Mouse (Mus musculus) adrenal gland, adult 18-20 months (tissue): ENCODE results near the gene Hk1. TPM values are rescaled to one million over a fixed set of nuclear protein-coding genes. Genes with fewer than 3 reads are reported as not detected.

Experiments
- DNase-seq, 2 experiments: peaks; one replicate each; pipeline ENCODE4 v3.0.0; 2021 to 2022; ENCODE audit warnings: low spot score in 2 of 2
- total RNA-seq, 2 experiments: library from RNA; stranded (reverse); gene quantifications; 1 replicate in 1 of 2; 2 replicates in 1 of 2; pipeline ENCODE4 v1.2.3; 2021

The Hk1 gene
- total RNA-seq, 2 experiments from 2014 or later: 26.2 to 30.2 TPM

- no peak for DNase-seq
These were observed 37.2 kb downstream of the Hk1 start for GRCm38 (mm10) chr10:62342512-62342911.

GRCm38 (mm10) chr10:62341956-62342355 lies 37.8 kb downstream of the Hk1 start:
- DNase-seq: no peak

DNA sequence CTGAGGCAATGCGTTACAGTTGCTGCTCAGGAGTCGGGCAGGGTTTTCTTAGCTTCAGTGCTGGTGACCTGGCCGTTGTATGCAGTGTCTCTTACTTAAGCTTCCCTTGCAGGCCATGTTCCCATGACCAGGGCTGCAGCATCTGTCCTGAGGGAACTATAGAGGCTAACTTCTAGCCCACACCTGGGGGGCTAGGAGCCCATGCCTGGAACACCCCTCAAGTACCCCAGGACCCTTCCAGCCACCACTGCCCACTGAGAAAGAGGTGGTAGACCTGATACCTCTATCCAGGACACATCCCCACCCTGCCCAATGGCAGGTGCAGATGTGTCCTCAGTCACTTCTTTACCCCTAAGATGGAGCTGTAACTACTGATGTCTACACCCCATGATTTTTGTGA lies 38.7 kb downstream of the Hk1 start:
- DNase-seq: no peak

- peak; percentile 97 to 98 for DNase-seq
These were observed 39.5 kb downstream of the Hk1 start for GRCm38 (mm10) chr10:62340095-62340731.

- DNase-seq: no peak
These were observed 40.3 kb downstream of the Hk1 start for GRCm38 (mm10) chr10:62339211-62340094.

DNA sequence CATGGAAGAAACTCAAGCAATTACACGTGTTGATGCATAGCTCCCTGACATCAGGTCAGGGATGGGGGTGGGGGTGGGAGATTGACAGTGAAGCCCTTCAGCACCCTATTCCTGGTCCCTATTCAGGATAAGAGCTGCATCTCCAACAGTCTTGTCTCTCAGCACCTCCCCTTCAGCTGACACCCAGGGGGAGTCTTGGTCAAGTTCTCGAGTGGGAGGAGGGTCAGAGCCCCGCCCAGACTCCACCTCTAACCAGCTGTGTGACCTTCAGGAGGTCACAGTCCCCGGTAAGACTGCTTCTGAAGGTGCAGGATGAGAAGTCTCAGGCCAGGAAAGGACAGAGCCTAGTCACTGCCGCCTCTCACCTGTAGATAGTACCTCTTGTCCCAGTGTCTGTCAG lies 41.1 kb downstream of the Hk1 start:
- DNase-seq: no peak

- DNase-seq: no peak
These were observed 41.5 kb downstream of the Hk1 start for GRCm38 (mm10) chr10:62338176-62338575.

DNA sequence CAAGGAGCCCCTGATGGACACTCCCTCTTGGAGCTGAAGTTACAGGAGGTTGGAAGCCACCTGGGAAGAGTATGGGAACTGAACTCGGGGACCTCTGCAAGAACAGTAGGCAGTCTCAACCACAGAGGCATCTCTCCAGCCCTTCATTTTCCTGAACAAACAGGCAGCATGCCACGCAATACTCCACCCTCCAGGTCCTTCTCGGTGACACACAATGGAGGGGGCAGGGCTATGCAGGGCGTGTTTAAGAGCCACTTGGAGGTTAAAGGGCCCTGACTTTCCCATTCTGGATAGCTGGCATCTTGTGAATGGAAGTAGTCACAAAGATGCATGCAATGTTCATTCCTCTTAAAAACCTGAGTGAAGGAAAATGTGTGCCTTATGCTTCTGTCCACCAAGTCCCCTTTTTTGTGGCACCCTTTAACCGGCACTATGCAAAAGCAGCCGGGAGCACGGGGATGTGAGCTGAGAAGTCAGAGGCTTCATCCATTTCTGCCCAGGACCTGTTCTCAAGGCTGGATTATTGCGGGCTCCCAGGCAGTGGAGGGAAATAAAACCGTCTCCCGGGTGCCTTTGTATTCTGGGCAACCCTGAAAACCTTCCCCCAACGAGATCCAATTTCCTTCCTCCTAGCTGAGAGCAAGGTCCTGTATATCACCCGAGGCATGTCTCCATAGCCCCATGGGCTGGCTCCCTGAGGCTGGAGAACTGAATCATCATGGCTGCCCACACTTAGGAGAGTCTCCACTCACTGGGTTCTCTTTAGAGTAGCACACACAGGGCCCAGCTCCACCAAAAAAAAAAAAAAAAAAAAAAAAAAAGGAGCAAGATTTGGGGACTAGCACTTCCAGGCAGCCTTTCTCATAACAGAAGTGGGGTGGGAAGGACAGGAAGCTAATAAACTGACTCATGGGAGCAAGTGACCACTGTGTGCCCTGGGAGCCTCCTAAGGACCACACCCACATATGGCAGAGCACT lies 42.8 kb downstream of the Hk1 start:
- DNase-seq: no peak

- DNase-seq: no peak
These were observed 44.3 kb downstream of the Hk1 start for GRCm38 (mm10) chr10:62335423-62335776.

DNA sequence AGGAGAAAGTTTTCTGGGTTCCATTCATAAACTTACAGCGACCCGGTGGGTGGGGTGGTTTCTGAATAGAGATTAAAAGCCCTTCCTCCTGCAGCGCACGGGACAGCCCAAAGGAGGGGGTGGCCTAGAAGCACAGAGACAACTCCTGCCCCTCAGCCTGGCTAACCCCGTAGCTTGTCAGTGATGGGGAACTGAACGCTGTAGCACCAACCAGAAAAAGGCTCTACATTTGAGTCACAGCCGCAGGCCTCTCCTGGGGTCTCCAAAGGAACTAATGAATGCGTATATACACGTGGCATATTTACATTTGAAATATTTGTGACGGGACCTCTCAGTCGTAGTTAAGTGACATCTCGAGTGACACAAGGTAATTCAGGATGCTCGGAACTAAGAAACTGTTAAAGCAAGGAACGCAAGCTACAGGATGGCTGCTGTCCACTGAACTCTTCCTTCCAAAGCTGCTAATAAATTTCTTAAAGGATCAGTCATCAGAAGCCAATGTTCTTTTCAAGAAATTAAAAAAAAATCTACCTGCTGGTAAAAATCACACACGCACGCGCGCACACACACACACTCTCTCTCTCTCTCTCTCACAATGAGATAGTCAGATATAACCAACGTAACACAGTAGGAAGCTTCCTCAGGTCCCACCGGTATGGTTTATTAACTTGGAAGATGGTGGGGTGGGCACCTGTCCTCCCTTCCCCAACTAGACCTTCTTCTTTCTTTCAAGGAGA lies 44.9 kb downstream of the Hk1 start:
- DNase-seq: no peak

GRCm38 (mm10) chr10:62333269-62333668 lies 46.4 kb downstream of the Hk1 start:
- DNase-seq: no peak

DNA sequence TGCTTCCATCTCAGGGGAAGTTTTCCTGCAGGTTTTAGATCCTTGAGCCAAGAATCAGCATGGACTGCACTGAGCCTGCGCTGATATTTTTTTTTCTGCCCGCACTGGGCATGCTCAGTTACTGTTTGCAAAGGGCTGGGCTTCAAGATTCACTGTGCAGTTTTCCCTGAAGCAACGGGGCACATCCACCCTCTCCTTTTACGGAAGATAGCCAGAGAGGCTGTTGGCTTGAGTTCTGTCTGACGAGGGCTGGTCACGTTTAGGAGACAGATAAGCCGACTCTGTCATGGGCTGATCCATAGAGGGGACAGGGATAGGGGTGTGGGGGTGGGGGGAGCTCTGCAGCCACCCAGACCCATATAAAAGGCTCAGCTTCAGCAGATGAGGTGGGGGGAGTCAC lies 47.2 kb downstream of the Hk1 start:
- DNase-seq: no peak

DNA sequence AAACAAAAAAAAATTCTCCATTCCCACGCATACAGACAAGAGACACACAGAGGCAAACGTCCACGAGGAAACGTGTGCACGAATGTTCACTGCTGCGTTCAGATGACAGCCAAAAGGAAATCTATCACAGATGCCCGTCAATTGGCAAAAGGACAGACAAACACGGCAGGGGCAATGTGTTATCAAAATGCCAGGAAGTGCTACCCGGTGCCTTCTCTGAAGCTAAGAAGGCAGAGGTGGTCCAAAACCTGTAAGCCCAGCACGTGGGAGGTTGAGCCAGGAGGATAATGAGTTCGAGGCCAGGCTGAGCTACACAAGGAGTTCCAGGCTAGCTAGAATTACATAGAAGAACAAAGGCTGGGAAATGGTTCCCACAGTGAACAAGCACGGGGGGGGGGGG lies 47.9 kb downstream of the Hk1 start:
- DNase-seq: no peak

- no peak for DNase-seq
These were observed 48.4 kb downstream of the Hk1 start for GRCm38 (mm10) chr10:62331296-62331695.

GRCm38 (mm10) chr10:62329846-62330245 lies 49.9 kb downstream of the Hk1 start:
- DNase-seq: peak in 1 of 2 experiments; percentile 29

- DNase-seq: no peak
These were observed 50.8 kb downstream of the Hk1 start for GRCm38 (mm10) chr10:62328886-62329412.

GRCm38 (mm10) chr10:62327572-62328317 lies 52.0 kb downstream of the Hk1 start:
- no peak for DNase-seq

DNA sequence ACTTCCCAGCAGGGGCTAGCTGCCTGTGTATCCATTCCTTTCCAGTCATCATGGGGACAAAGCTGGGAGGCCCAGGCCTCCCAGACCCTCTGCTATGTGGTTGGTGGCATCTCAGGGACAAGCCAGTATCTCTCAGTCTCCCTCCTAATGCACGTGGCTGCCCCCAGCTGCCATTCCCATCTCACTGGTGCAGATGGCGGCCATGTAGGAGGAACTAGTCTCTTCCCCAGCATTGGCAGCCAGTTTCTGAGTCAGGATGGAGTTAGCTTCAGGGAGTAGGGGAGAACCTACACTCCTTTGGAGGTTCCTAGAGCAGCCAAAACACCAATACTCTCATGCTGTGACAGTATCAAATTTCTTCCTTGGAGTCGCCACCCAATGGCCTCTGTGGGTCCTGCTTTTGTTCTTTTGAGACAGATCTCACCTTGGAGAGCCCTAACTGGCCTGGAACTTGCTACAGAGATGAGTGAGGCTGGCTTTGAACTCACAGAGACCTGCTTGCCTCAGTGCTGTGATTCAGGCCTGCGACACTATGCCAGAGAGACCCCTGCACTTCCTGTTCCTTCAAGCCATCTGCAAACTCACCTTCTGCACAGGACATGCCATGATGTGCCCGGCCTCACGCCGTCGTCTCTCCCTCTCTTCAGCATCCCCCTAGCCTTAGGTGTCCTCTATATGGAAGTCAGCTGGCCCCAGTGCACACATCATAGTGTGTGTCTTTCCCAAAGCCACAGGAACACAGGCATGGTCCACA lies 52.7 kb downstream of the Hk1 start:
- DNase-seq: no peak

DNA sequence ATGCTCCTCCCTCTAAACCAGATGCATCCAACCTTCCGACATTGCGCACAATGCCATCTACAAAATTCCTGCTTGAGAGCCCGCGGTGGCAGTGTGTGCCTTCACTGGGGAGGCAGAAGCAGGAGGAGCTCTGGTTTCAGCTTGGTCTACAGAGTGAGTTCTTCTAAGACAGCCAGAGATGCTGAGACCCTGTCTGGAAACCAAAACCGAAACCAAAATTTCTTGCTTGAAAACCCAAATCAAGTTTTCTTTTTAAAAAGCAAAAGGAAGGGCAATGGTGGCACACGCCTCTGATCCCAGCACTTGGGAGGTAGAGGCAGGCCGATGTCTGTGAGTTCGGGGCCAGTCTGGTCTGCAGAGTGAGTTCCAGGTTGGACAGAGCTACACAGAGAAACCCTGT lies 53.7 kb downstream of the Hk1 start:
- no peak for DNase-seq
